Mouse (Mus musculus) forebrain, embryonic 16.5 days (tissue): ENCODE measurements around the gene Syce2. TPM values are rescaled to one million over a fixed set of nuclear protein-coding genes. Genes with fewer than 3 reads are reported as not detected.

ENCODE experiments used
- ATAC-seq: fragments of 200-750 bp; cut with Nextera tagmentation; 2 replicates; pipeline ENCODE4 v1.8.0; 2017; ENCODE audit warnings: mild to moderate bottlenecking, moderate library complexity
- H3K27ac ChIP-seq: fragments of 300-500 bp; sonication (generic); 2 replicates; pipeline ENCODE4 v1.5.1; 2014; ENCODE audit warnings: low read length, control low read depth
- H3K27me3 ChIP-seq: fragments of 300-500 bp; sonication (generic); replicated peaks from 2 replicates; pipeline ENCODE4 v1.6.1; 2014; ENCODE audit warnings: low read length; ENCODE audit not compliant: control insufficient read depth, insufficient read depth
- H3K36me3 ChIP-seq: fragments of 300-500 bp; sonication (generic); 2 replicates; pipeline ENCODE4 v1.6.1; 2014; ENCODE audit not compliant: control insufficient read depth, insufficient read depth
- H3K4me1 ChIP-seq: fragments of 300-500 bp; sonication (generic); replicated peaks from 2 replicates; pipeline ENCODE4 v1.6.1; 2014; ENCODE audit warnings: low read length; ENCODE audit not compliant: control insufficient read depth, insufficient read depth
- H3K4me2 ChIP-seq: fragments of 300-500 bp; sonication (generic); 2 replicates; pipeline ENCODE4 v1.6.1; 2014; ENCODE audit warnings: mild to moderate bottlenecking, low read length, control low read depth
- H3K4me3 ChIP-seq: fragments of 300-500 bp; sonication (generic); replicated peaks from 2 replicates; pipeline ENCODE4 v1.5.1; 2014; ENCODE audit warnings: mild to moderate bottlenecking, low read length, control low read depth
- H3K9ac ChIP-seq: fragments of 300-500 bp; sonication (generic); replicated peaks from 2 replicates; pipeline ENCODE4 v1.6.1; 2014; ENCODE audit warnings: low read depth, low read length, control low read depth
- H3K9me3 ChIP-seq: fragments of 300-500 bp; sonication (generic); 2 replicates; pipeline ENCODE4 v1.6.1; 2016; ENCODE audit warnings: low read length; ENCODE audit not compliant: control insufficient read depth
- WGBS: fragments of 180-500 bp; shearing (Covaris S2); extraction: QIAGEN DNeasy Blood & Tissue Kit; methylation state at CpG from one replicate; pipeline ENCODE4 v1.1.7; 2014; 5-methylcytosine and 5-hydroxymethylcytosine counted together
- polyA plus RNA-seq: library from polyadenylated mRNA; unstranded; fragments of >200 nt; fragmentation: Nextera tagmentation; extraction: Ambion mirVana; gene quantifications from 2 replicates; pipeline ENCODE4 v1.2.1, GENCODE M21; 2015

The Syce2 gene
- polyA plus RNA-seq, 1 experiment from 2014 or later: 51.0 TPM

DNA sequence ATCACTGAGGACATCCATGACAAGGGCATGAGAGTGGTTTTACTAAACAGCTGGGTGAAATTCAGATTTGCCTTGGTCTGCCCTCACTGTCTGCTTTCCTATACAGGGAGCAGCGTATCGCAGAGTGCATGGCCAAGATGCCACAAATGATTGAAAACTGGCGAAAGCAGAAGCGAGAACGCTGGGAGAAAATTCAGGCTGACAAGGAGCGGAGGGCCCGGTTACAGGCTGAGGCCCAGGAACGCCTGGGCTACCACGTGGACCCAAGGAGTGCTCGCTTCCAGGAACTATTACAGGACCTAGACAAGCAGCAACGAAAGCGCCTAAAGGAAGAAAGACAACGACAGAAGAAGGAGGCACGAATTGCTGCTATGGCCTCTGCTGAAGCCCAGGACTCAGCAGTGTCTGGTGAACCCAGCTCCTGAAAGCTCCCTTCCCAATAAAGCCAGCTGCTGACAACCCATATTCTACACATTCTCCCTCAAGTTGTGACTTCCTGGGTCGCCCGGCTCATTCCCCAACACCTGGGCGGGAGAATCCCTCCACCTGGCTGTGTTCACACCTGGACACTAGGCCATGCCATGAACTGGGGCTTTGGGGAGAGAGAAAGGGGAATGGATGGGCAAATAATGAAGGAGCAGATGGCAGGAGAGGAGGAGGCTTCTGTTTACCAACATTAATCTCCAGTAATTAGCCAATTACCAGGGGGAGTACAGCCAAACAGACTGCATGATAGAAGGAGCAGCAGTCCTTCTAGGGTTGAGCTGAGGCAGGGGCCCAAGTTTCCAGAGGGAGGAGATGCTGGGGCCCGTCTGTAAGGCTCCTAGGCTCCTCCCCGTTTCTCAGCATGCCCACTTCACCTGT, 37.7 kb upstream of the Syce2 start:
- peak overlapping the region; percentile 94 for H3K27ac ChIP-seq
- H3K27me3 ChIP-seq: no peaks in the 10 kb centered on the region
- WGBS: 63% methylated on average over 19 of the region's 19 CpGs
- no peak overlapping the region for H3K4me3 ChIP-seq
- peak overlapping the region; percentile 20; the same call in 1 of the 2 replicates for H3K4me2 ChIP-seq
- peak; percentile 60 for ATAC-seq
- H3K36me3 ChIP-seq: peaks cover 14% of the 10 kb centered on the region
- no peak overlapping the region for H3K9ac ChIP-seq
- H3K9me3 ChIP-seq: no peaks in the 10 kb centered on the region
- H3K4me1 ChIP-seq: peaks cover 34% of the 10 kb centered on the region

DNA sequence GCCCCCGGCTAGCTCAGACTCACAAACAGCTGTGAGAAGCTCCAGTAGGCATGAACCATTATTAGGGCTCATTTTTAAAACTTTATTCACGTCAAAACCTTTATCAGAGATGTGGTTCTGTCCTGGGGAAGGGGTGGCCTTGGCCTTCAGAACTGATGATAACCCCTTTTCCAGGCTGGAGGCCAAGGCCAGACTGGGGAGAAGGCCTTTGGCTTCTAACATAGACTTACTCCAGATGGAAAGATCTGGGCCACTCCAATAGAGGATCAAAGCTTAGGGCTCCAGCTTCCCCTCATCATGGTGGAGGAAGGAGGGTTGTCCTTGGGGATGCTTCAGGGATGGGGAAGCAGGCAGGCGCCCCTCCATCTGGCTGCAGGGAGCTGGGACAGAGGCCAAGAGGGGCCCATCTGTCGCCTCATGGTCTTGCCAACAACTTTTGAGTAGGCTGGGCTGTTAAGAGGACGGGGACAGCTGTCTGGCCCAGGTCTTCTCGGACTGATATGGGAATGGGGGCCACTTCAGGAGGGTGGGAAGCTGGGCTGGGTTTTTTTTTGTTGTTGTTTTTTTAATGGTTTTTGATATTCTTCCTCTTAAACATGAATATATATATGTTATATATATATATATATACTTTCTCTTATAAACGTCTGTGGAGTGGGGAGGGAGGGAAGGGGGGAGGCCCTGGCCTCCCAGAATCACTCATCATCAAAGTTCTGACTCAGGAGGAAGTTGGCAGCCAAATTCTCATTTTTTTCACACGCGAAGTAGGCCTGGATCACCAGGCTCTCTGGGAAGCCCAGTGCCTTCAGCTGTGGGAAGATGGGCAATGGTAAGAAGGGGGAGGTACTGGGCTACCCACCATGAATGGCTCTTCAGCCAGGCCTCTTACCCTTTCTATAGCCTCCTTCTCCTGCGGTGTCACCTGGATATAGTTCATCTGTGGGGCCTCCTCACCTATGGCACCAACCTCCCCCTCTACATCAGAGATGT, 36.8 kb upstream of the Syce2 start:
- WGBS: 38% methylated on average over 10 of the region's 10 CpGs
- no peaks in the 10 kb centered on the region for H3K27me3 ChIP-seq
- peaks cover 14% of the 10 kb centered on the region for H3K36me3 ChIP-seq
- peak overlapping the region; percentile 20 for H3K4me2 ChIP-seq
- H3K9me3 ChIP-seq: no peaks in the 10 kb centered on the region
- H3K4me1 ChIP-seq: peaks cover 38% of the 10 kb centered on the region
- no peak overlapping the region for H3K9ac ChIP-seq
- peak overlapping the region; percentile 94 for H3K27ac ChIP-seq
- ATAC-seq: peak; percentile 68
- H3K4me3 ChIP-seq: no peak overlapping the region

DNA sequence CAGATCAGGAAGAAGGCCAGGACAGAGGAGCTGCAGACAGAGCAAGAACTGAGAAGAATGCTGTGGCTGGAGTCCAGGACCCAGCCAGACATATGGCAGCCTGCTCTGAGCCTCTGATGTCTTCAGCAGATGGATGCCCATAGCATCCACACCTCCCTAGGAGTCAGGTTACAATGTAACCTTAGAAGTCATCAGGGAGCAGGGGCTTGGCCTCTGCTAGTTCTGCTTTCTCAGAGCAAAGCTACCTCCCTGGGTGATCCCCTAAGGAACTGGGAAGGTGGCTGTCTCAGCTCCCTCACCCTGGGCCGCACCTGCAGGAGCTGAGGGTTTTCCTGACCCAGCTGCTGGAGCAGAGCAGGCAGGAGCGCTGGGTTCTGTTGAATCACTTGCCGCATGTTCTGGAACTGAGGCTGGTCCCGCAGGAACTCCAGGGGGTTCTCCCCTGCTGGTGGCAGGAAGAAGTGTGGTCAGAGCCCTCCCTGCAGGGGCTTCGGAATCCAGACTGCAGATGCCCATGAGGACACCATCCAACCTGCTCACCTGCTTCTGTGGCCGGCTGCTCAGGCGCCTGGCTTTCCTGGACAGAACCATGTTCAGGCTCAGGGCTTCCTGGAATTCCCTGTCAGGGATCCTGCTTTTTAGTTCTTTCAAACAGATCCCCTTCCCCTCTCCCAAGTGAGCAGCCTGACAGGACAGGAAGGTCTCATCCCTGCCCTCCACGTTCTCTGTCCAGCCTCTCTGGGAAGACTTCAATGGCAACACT, 34.6 kb upstream of the Syce2 start:
- Histone ChIP-seq H3K4me2 (no peak overlapping the region), H3K27ac (no peak overlapping the region), H3K9ac (no peak overlapping the region), H3K4me1 (peaks cover 38% of the 10 kb centered on the region), H3K36me3 (peaks cover 21% of the 10 kb centered on the region), H3K27me3 (no peaks in the 10 kb centered on the region), H3K9me3 (no peaks in the 10 kb centered on the region), H3K4me3 (no peak overlapping the region)
- WGBS: 75% methylated on average over 8 of the region's 8 CpGs
- no peak for ATAC-seq

DNA sequence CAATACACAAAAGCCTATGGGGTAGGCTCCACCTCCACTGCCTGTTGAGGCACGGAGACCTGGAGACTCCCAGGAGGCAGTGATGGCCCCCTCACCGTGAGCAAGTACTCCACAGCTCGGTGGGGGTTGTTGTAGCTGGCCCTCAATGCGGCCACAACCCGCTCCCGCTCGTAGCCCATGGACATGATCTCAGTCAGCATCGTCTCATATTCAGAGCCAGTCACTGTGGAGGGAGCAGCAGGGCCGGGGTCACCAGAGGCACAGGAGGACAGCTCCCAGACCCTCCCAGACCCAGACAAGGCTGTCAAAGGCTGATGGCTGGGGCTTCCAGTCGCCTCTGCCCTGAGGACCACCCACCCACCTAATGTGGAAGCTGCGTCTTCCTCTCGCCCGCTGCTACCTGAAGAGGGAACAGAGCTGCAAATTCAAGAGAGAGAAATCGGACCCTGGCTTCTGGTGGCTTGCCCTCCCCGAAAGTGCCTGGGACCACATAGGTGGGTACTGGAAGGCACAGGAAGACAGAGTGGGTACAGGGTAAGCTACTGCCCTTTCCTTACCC, 33.9 kb upstream of the Syce2 start:
- H3K9me3 ChIP-seq: no peaks in the 10 kb centered on the region
- peaks cover 41% of the 10 kb centered on the region for H3K4me1 ChIP-seq
- no peaks in the 10 kb centered on the region for H3K27me3 ChIP-seq
- H3K9ac ChIP-seq: no peak overlapping the region
- WGBS: 84% methylated on average over 15 of the region's 15 CpGs
- no peak overlapping the region for H3K4me3 ChIP-seq
- no peak overlapping the region for H3K27ac ChIP-seq
- ATAC-seq: no peak
- H3K36me3 ChIP-seq: peaks cover 28% of the 10 kb centered on the region
- H3K4me2 ChIP-seq: no peak overlapping the region

GRCm38 (mm10) chr8:84838513-84838912, 33.4 kb upstream of the Syce2 start:
- ATAC-seq: no peak
- WGBS: 87% methylated on average over 5 of the region's 5 CpGs
- H3K4me3 ChIP-seq: no peak overlapping the region

DNA sequence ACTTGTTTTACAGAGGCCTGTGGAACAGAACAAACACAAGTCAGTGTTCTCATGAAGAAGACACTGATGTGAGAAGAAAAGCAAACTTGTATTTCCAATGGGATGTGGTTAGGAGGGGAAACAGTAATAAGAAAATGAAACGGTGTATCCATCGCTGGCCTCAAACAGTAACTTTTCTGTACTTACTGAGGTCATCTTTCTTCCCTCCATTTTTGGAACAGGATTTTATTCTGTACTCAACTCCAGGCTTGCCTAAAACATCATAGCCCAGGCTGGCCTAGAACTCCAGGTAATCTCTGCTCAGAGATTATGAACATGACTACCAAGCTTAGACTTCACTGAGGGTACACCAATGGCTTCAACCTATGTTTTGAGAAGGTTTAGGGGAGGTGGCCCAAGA, 32.5 kb upstream of the Syce2 start:
- peaks cover 36% of the 10 kb centered on the region for H3K4me1 ChIP-seq
- 94% methylated on average over 2 of the region's 2 CpGs for WGBS
- no peak for ATAC-seq
- no peaks in the 10 kb centered on the region for H3K27me3 ChIP-seq
- H3K9me3 ChIP-seq: no peaks in the 10 kb centered on the region
- peak overlapping the region; percentile 73 for H3K4me2 ChIP-seq
- H3K36me3 ChIP-seq: peaks cover 41% of the 10 kb centered on the region
- no peak overlapping the region for H3K27ac ChIP-seq
- peak overlapping the region; percentile 76 for H3K4me3 ChIP-seq
- H3K9ac ChIP-seq: no peak overlapping the region

More at GRCm38 (mm10) chr8:84838513-84838912, 33.4 kb upstream of the Syce2 start:
- H3K9ac ChIP-seq: no peak overlapping the region
- H3K27ac ChIP-seq: no peak overlapping the region
- peaks cover 38% of the 10 kb centered on the region for H3K4me1 ChIP-seq
- no peak overlapping the region for H3K4me2 ChIP-seq
- H3K27me3 ChIP-seq: no peaks in the 10 kb centered on the region
- peaks cover 33% of the 10 kb centered on the region for H3K36me3 ChIP-seq
- H3K9me3 ChIP-seq: no peaks in the 10 kb centered on the region

DNA sequence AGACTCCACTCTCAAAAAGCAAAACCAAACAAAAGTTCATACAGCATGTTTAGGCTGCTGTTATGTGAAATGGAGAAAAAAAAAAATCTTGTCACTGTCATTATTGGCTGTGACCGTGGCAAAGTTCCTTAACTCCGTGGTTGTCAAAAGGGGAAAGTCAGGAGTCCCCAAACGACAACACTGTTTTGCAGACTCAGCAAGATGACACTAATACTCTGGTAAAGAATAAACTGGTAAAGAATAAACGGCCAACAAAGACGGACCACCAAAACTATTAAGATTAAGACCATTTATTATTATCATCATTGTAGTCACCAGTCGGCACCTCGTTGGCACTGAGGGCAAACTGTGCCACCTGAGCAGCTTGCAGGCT, 32.0 kb upstream of the Syce2 start:
- Histone ChIP-seq H3K27ac (peak overlapping the region; percentile 79), H3K36me3 (peaks cover 46% of the 10 kb centered on the region), H3K9ac (peak overlapping the region; percentile 88), H3K27me3 (no peaks in the 10 kb centered on the region), H3K9me3 (no peaks in the 10 kb centered on the region), H3K4me2 (peak overlapping the region; percentile 73), H3K4me3 (peak overlapping the region; percentile 76), H3K4me1 (peaks cover 36% of the 10 kb centered on the region)
- ATAC-seq: no peak
- WGBS: 5% methylated on average over 7 of the region's 7 CpGs

DNA sequence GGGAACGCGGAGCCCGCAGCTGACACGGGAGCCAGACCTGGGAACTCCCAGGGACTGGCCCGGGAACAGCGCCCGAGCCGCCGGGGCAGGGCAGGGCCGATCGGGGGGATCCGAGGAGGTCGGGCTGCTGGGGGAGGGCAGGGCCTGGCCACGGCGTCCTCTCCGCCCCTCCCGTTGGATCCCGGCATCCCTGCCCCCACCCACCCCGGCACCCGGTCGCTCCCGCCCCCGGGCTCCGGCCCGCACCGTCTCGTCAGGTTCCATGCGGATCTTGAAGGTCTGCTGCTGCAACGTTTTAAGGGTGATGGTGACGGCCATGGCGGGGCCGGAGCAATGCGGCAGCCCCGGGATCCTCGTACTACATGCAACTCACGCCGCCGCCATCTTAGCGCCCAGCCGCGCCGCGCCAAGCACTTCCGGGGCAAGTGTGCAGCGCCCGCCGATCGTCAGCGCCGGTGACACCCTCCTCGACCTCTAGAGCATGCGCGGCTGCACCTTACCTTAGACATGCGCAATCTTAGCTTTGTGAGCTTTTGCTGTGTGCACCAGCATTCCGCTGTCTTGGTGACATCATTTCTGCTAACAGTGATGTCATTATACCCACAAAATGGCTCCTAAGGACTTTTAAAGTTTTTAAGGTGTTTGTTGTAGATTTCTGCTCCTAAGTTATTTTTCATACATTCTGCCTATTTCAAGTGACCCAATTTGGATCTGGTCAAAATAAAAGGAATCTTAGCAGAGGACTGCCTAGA, 31.5 kb upstream of the Syce2 start, which contains the start of gene Rad23a:
TSS of gene Rad23a (minus strand) at position 418 of the 752 bp plus-strand sequence.
- Histone ChIP-seq H3K27me3 (no peaks in the 10 kb centered on the region), H3K4me2 (peak within 1 kb of the TSS; percentile 73), H3K9ac (peak within 1 kb of the TSS; percentile 88), H3K9me3 (no peaks in the 10 kb centered on the region), H3K4me1 (peaks cover 36% of the 10 kb centered on the region), H3K4me3 (peak within 1 kb of the TSS; percentile 76), H3K36me3 (peaks cover 46% of the 10 kb centered on the region), H3K27ac (peak within 1 kb of the TSS; percentile 79)
- under 1% methylated on average over 47 of the region's 55 CpGs for WGBS
- peak; percentile 96 for ATAC-seq
